Mouse (Mus musculus): ENCODE measurements around the gene Mfsd9. TPM values are rescaled to one million over a fixed set of nuclear protein-coding genes. Genes with fewer than 3 reads are reported as not detected.

Mfsd9 gene
- polyA plus RNA-seq (2014; fragmentation: Illumina TruSeq; extraction: RNeasy Lipid Tissue Mini Kit (QIAGEN cat#74804); ENCODE audit: insufficient read depth, low read depth, low replicate concordance): 1.2 TPM

DNA sequence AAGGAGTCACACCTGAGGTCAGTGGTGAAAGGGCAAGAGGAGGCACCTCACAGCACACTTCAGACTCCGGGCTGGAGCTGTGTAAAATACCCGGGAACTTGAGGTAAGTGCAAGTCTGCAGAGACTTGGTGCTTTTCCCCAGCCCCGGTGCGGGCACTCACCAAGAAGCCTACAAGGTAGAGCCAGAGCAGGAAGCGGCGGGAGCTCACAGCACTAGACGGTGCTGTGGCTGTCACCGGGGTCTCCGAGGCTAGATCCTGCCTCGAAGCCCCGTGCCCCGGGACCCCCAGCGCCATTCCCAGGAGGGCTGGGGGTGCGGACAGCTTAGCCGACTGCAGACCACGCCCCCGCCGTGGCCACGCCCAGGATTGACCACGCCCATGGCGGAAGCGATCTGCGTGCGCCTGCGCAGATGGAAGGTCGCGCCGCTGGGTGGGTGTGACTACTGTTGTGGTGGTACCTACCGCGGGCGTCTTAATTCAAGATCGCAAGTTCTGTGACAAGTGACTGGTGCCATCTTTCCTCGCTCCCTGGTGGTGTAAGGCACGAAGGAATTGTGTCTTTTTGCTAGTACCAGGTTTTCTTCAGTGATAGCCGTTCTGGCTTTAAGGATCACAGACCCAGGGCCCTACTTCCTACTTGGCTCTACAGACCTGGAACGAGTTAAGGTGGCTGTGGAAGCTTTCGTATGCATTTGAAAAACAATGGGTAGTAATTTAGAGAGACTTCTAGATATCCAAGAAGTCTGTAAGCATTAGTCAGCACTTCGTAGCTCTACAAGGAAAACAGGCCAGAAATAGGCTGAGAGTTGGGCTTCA is at the start of gene Mfsd9:
Mfsd9 (minus strand) TSS at position 364 of the 818 bp plus-strand sequence.

DNA sequence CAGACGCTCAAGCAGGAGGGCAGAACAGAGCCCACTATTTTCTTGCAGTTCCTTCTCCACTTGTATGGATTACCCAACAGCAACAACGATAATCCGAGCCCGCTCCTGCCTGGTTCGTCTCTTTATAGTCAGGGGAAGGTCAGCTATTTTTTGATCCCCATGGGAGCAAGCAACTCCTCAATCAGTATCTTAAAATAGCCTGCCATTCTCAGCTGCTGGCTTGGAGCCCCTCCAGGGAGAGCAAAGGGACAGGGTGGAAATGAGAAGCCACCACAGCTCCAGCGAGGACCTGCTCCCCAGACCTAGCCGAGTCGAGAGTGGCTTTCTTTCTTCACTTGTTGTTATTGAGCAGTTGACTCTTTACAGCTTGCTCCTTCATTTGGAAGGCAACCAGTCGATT is 14.9 kb upstream of the Mfsd9 start, which contains the start of gene Tmem182:
Tmem182 (plus strand) TSS at position 251 of the 400 bp plus-strand sequence.

Other genes starting within 250 kb of the Mfsd9 start
- gene Slc9a4, start 210.6 kb downstream of the Mfsd9 start, polyA plus RNA-seq (2014; fragmentation: Illumina TruSeq; extraction: RNeasy Lipid Tissue Mini Kit (QIAGEN cat#74804); ENCODE audit: insufficient read depth, low read depth, low replicate concordance): 3.8 TPM
- gene Slc9a2, start 110.1 kb downstream of the Mfsd9 start, polyA plus RNA-seq (2014; fragmentation: Illumina TruSeq; extraction: RNeasy Lipid Tissue Mini Kit (QIAGEN cat#74804); ENCODE audit: insufficient read depth, low read depth, low replicate concordance): 0.69 TPM
- 1.8 TPM for gene Tmem182, start 14.9 kb upstream of the Mfsd9 start, polyA plus RNA-seq (2014; fragmentation: Illumina TruSeq; extraction: RNeasy Lipid Tissue Mini Kit (QIAGEN cat#74804); ENCODE audit: insufficient read depth, low read depth, low replicate concordance)

Data from lung, adult 10 weeks (tissue).